ENCODE assay signal across 8 mouse cellular contexts in genomic region chrX:6091996-6092757, GRCm38 (mm10). TPM values are rescaled to one million over a fixed set of nuclear protein-coding genes. Genes with fewer than 3 reads are reported as not detected.
A peak's percentile ranks its signal among the peaks of the same experiment; 100 is the strongest.
DNase-seq lines count a peak whose midpoint lies in the region; ATAC-seq lines count a peak whose summit lies in the region.

No protein-coding gene starts in this region.

- DNase-seq in ES-CJ7 (ENCODE audit: low read depth, low spot score): peak; percentile 56
- peak; percentile 40 for DNase-seq in adrenal gland, postnatal 25 days
- DNase-seq in embryonic facial prominence, embryonic 14.5 days (ENCODE audit: low spot score): peak; percentile 36
- DNase-seq in right cerebral cortex, postnatal 10 days (ENCODE audit: low spot score in 2 of 2): peak; percentile 66 to 70
- no peak for DNase-seq in gastrocnemius, postnatal 14 days

- H3K27me3 ChIP-seq in embryonic facial prominence, embryonic 14.5 days (replicated peaks; ENCODE audit: control insufficient read depth, insufficient read depth, low read length): 0 out of 2 replicates have a peak, but pooled peaks cover 3% of the 10 kb centered on the region
- peaks cover 3% of the 10 kb centered on the region for H3K27me3 ChIP-seq in intestine, embryonic 15.5 days (replicated peaks)
- peaks cover 13% of the 10 kb centered on the region for H3K27me3 ChIP-seq in limb, embryonic 13.5 days

- intact Hi-C loops in gastrocnemius, postnatal 14 days (cut with DNase I; ENCODE audit: low total_unique reads): no loop called here

- peak overlapping the region; percentile 32 for H3K4me3 ChIP-seq in embryonic facial prominence, embryonic 14.5 days (ENCODE audit: low read depth, low read length)
- H3K4me3 ChIP-seq in intestine, embryonic 15.5 days (replicated peaks): peak overlapping the region; percentile 31
- H3K4me3 ChIP-seq in limb, embryonic 13.5 days: peak overlapping the region; percentile 37

- H3K36me3 ChIP-seq in embryonic facial prominence, embryonic 14.5 days (ENCODE audit: control insufficient read depth, insufficient read depth, low read length): no peaks in the 10 kb centered on the region
- H3K36me3 ChIP-seq in intestine, embryonic 15.5 days: no peaks in the 10 kb centered on the region
- H3K36me3 ChIP-seq in limb, embryonic 13.5 days: no peaks in the 10 kb centered on the region

- WGBS in embryonic facial prominence, embryonic 14.5 days: 20% methylated on average over 14 of the region's 30 CpGs
- WGBS in intestine, embryonic 15.5 days: 16% methylated on average over 30 of the region's 30 CpGs
- WGBS in limb, embryonic 13.5 days: 12% methylated on average over 27 of the region's 30 CpGs

- H3K4me1 ChIP-seq in embryonic facial prominence, embryonic 14.5 days (ENCODE audit: control insufficient read depth, insufficient read depth, low read length): no peaks in the 10 kb centered on the region
- no peaks in the 10 kb centered on the region for H3K4me1 ChIP-seq in intestine, embryonic 15.5 days (replicated peaks)
- H3K4me1 ChIP-seq in limb, embryonic 13.5 days: no peaks in the 10 kb centered on the region

- H3K9me3 ChIP-seq in embryonic facial prominence, embryonic 14.5 days (ENCODE audit: control insufficient read depth, low read length): no peaks in the 10 kb centered on the region
- H3K9me3 ChIP-seq in intestine, embryonic 15.5 days: no peaks in the 10 kb centered on the region
- no peaks in the 10 kb centered on the region for H3K9me3 ChIP-seq in limb, embryonic 13.5 days

- H3K9ac ChIP-seq in embryonic facial prominence, embryonic 14.5 days (ENCODE audit: low read depth, low read length): no peak overlapping the region
- no peak overlapping the region for H3K9ac ChIP-seq in intestine, embryonic 15.5 days
- H3K9ac ChIP-seq in limb, embryonic 13.5 days: no peak overlapping the region

- no peak overlapping the region for H3K27ac ChIP-seq in embryonic facial prominence, embryonic 14.5 days (replicated peaks; ENCODE audit: low read depth, low read length)
- H3K27ac ChIP-seq in intestine, embryonic 15.5 days: no peak overlapping the region
- no peak overlapping the region for H3K27ac ChIP-seq in limb, embryonic 13.5 days

- H3K4me2 ChIP-seq in embryonic facial prominence, embryonic 14.5 days (ENCODE audit: low read depth, low read length): peak overlapping the region; percentile 52
- H3K4me2 ChIP-seq in intestine, embryonic 15.5 days (replicated peaks): peak overlapping the region; percentile 57
- peak overlapping the region; percentile 65 for H3K4me2 ChIP-seq in limb, embryonic 13.5 days (replicated peaks)

- ATAC-seq in embryonic facial prominence, embryonic 14.5 days (ENCODE audit: low read depth): peak; percentile 76
- ATAC-seq in intestine, embryonic 15.5 days: peak; percentile 87
- ATAC-seq in limb, embryonic 13.5 days (ENCODE audit: low FRiP score, low read depth): no peak
- ATAC-seq in megakaryocyte progenitor cell, adult 5-6 weeks (replicated peaks; ENCODE audit: poor library complexity): no peak

RNA-seq across cellular contexts. Expression of gene AU022751, which starts 9.0 kb away (rescaled TPM):
- 0.24 TPM in 1 of 2 replicates, not detected in the other for total RNA-seq in adrenal gland, postnatal 25 days (2021)
- polyA plus RNA-seq in embryonic facial prominence, embryonic 14.5 days (2014; fragmentation: Nextera tagmentation; extraction: Ambion mirVana): not detected in 2 replicates
- not detected in 2 replicates for polyA plus RNA-seq in intestine, embryonic 15.5 days (2015; fragmentation: Nextera tagmentation; extraction: Ambion mirVana)
- not detected in 2 replicates for polyA plus RNA-seq in limb, embryonic 13.5 days (2015; fragmentation: Nextera tagmentation; extraction: Ambion mirVana)
- not detected for total RNA-seq in gastrocnemius, postnatal 14 days (2021)
- total RNA-seq in megakaryocyte progenitor cell, adult 5-6 weeks (2015): not detected in 2 replicates
- total RNA-seq in megakaryocyte progenitor cell, adult 5-6 weeks (2017): not detected in 2 replicates

RNA-seq across cellular contexts. Expression of gene Nudt11, which starts 44.9 kb away (rescaled TPM):
- 22.5 and 32.0 TPM in 2 replicates for total RNA-seq in adrenal gland, postnatal 25 days (2021)
- polyA plus RNA-seq in embryonic facial prominence, embryonic 14.5 days (2014; fragmentation: Nextera tagmentation; extraction: Ambion mirVana): 4.2 and 4.3 TPM in 2 replicates
- polyA plus RNA-seq in intestine, embryonic 15.5 days (2015; fragmentation: Nextera tagmentation; extraction: Ambion mirVana): 2.3 and 3.2 TPM in 2 replicates
- polyA plus RNA-seq in limb, embryonic 13.5 days (2015; fragmentation: Nextera tagmentation; extraction: Ambion mirVana): 3.8 and 4.1 TPM in 2 replicates
- under 1 TPM; 0.80 to 0.86 TPM for total RNA-seq in gastrocnemius, postnatal 14 days (2021)
- total RNA-seq in megakaryocyte progenitor cell, adult 5-6 weeks (2015): not detected in 2 replicates
- total RNA-seq in megakaryocyte progenitor cell, adult 5-6 weeks (2017): 0.10 TPM in 1 of 2 replicates, not detected in the other

Comparison
In these comparisons a context has a peak if more than half of its experiments do, and no peak if none do; other contexts are left out.
1. ATAC-seq: peak in embryonic facial prominence, embryonic 14.5 days (single experiment) and intestine, embryonic 15.5 days (single experiment); none in limb, embryonic 13.5 days (single experiment) and megakaryocyte progenitor cell, adult 5-6 weeks (single experiment).
2. RNA of gene Nudt11, which starts 44.9 kb away (total RNA-seq): 22.5 to 32.0 TPM in adrenal gland, postnatal 25 days; 0.80 to 0.86 TPM in gastrocnemius, postnatal 14 days and 0.10 TPM in megakaryocyte progenitor cell, adult 5-6 weeks; every median in the first group is over 10 times any median in the second.
3. Peak in every context shown above with its lines, with median percentiles within 50 percentile points of each other: H3K4me2 ChIP-seq and H3K4me3 ChIP-seq.